Mouse (Mus musculus): Measurements from ENCODE around the gene Gm49325. TPM values are rescaled to one million over a fixed set of nuclear protein-coding genes. Genes with fewer than 3 reads are reported as not detected.

Gene Gm49325
- polyA plus RNA-seq, 1 experiment from 2014 or later: 13.1 TPM

DNA sequence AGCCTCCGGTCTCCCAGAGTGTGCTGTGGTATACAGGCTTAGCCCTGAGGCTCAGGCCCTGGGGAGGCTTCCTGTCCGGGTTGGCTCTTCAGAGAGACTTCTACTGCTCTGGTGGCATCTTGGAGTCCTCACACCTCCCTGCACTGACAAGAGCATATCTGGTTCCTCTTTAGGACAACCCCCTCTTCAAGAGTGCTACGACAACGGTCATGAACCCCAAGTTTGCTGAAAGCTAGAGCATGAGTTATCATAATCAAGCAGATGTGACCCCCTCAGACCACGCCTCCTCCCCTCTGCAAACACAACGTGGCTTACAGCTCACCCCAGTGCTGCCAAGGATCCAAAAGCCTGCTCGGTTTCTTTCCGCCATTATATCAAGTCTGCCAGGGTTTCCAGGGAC is 41.0 kb upstream of the Gm49325 start:
- no peak overlapping the region for H3K9ac ChIP-seq (ENCODE audit: low read depth, low read length)
- H3K27me3 ChIP-seq (ENCODE audit: insufficient read depth, low read length): no peaks in the 10 kb centered on the region
- ATAC-seq (replicated peaks; ENCODE audit: low FRiP score, low read depth) (no peak), DNase-seq (ENCODE audit: low spot score) (no peak)
- no peak overlapping the region for H3K27ac ChIP-seq
- no peak for TF ChIP-seq CTCF (IDR thresholded peaks at IDR 0.05; ENCODE audit: low read depth)
- H3K4me1 ChIP-seq (replicated peaks; ENCODE audit: insufficient read depth, low read length): no peaks in the 10 kb centered on the region
- WGBS: 80% methylated on average over 8 of the region's 8 CpGs
- H3K36me3 ChIP-seq (ENCODE audit: insufficient read depth, low read length): no peaks in the 10 kb centered on the region
- no peaks in the 10 kb centered on the region for H3K9me3 ChIP-seq (replicated peaks; ENCODE audit: low read length)
- no peak overlapping the region for H3K4me2 ChIP-seq (ENCODE audit: low read length)
- no peak overlapping the region for H3K4me3 ChIP-seq (replicated peaks; ENCODE audit: low read depth, low read length)

DNA sequence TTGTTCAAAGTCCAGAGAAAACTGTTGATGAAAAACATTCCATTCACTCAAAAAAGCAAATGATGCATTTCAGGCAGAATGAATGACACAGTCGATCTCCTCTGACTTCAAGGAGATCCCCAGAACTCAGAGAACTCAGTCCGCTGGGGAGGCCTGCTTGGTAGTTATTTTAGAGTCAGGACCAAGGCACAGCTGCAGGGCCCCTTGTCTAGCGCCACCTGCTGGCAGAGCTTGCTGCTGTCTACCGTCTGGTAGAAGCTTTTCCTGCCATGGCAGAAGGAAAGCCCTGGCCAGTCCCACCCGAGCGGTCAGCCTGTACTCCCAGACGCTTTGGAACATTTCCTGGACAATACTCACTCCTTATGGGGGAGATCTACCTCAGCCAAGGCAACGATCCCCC is 39.3 kb upstream of the Gm49325 start:
- no peaks in the 10 kb centered on the region for H3K36me3 ChIP-seq (ENCODE audit: insufficient read depth, low read length)
- H3K27ac ChIP-seq: no peak overlapping the region
- no peaks in the 10 kb centered on the region for H3K4me1 ChIP-seq (replicated peaks; ENCODE audit: insufficient read depth, low read length)
- H3K4me3 ChIP-seq (replicated peaks; ENCODE audit: low read depth, low read length): no peak overlapping the region
- no peaks in the 10 kb centered on the region for H3K27me3 ChIP-seq (ENCODE audit: insufficient read depth, low read length)
- no peak overlapping the region for H3K4me2 ChIP-seq (ENCODE audit: low read length)
- 29% methylated on average over 8 of the region's 8 CpGs for WGBS
- no peaks in the 10 kb centered on the region for H3K9me3 ChIP-seq (replicated peaks; ENCODE audit: low read length)
- DNase-seq (ENCODE audit: low spot score) (peak; percentile 82), ATAC-seq (replicated peaks; ENCODE audit: low FRiP score, low read depth) (peak; percentile 50)
- TF ChIP-seq CTCF (IDR thresholded peaks at IDR 0.05; ENCODE audit: low read depth): peak; percentile 83
- H3K9ac ChIP-seq (ENCODE audit: low read depth, low read length): no peak overlapping the region

DNA sequence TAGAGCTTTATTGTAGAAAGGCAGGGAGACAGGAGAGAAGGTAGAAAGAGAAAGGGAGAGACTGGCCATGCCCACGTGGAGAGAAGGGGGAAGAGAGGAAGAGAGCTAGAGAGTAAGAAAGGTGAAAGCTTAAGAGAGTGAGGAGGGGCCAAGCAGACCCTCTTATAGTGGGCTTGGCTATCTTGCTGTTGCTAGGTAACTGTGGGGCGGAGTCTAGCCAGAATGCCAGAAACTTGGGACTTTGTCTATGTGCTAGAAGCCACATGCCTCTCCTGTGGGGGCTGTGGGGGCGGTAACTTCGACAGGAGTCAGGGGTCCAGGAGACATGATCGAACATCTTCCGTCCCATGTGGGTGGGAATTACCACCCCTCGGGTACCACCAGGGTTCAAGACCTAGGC is 36.5 kb upstream of the Gm49325 start:
- H3K4me1 ChIP-seq (replicated peaks; ENCODE audit: insufficient read depth, low read length): no peaks in the 10 kb centered on the region
- no peak overlapping the region for H3K4me2 ChIP-seq (ENCODE audit: low read length)
- TF ChIP-seq CTCF (IDR thresholded peaks at IDR 0.05; ENCODE audit: low read depth): no peak
- no peak for ATAC-seq (replicated peaks; ENCODE audit: low FRiP score, low read depth)
- H3K36me3 ChIP-seq (ENCODE audit: insufficient read depth, low read length): no peaks in the 10 kb centered on the region
- H3K9me3 ChIP-seq (replicated peaks; ENCODE audit: low read length): no peaks in the 10 kb centered on the region
- H3K27me3 ChIP-seq (ENCODE audit: insufficient read depth, low read length): no peaks in the 10 kb centered on the region
- no peak overlapping the region for H3K9ac ChIP-seq (ENCODE audit: low read depth, low read length)
- DNase-seq (ENCODE audit: low spot score): no peak
- no peak overlapping the region for H3K4me3 ChIP-seq (replicated peaks; ENCODE audit: low read depth, low read length)
- peak overlapping the region; percentile 31; the same call in 1 of the 2 replicates for H3K27ac ChIP-seq
- 46% methylated on average over 7 of the region's 7 CpGs for WGBS

DNA sequence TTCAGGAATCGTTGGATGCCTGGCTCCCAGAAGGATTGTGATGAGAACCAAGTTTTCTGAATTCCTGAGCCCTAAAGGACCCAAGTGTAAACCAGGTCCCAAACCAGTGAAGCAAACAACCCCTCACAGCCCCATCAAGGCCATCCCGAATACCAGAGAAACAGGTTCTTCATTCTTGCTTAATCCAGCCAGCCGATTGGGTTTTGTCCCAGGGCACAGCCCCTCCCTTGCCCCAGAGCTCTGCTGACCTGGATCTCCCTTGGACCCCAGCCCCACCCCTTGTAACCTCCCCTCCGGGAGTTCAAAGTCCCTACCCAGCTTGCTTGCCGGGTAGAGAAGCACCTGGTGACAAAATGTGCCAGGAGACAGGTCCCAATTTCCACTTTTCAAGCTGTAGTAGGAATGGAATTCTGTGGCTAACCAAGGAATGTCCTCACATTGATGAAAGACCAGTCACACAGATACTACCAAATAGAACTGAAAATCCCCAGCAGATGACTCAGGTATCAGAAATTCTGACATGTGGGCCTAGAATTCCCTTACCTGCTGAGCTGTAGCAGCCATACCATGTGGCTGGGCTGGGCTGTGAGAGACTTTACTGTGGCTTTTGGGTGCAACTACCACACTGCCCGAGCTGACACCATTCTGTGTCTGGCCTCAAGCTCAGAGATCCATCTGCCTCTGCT is 35.9 kb upstream of the Gm49325 start:
- no peaks in the 10 kb centered on the region for H3K9me3 ChIP-seq (replicated peaks; ENCODE audit: low read length)
- H3K9ac ChIP-seq (ENCODE audit: low read depth, low read length): no peak overlapping the region
- WGBS: 48% methylated on average over 6 of the region's 6 CpGs
- peak; percentile 77 for ATAC-seq (replicated peaks; ENCODE audit: low FRiP score, low read depth)
- no peaks in the 10 kb centered on the region for H3K4me1 ChIP-seq (replicated peaks; ENCODE audit: insufficient read depth, low read length)
- no peak overlapping the region for H3K27ac ChIP-seq
- H3K4me2 ChIP-seq (ENCODE audit: low read length): no peak overlapping the region
- no peak overlapping the region for H3K4me3 ChIP-seq (replicated peaks; ENCODE audit: low read depth, low read length)
- no peak for DNase-seq (ENCODE audit: low spot score)
- TF ChIP-seq CTCF (IDR thresholded peaks at IDR 0.05; ENCODE audit: low read depth): no peak
- no peaks in the 10 kb centered on the region for H3K27me3 ChIP-seq (ENCODE audit: insufficient read depth, low read length)
- H3K36me3 ChIP-seq (ENCODE audit: insufficient read depth, low read length): no peaks in the 10 kb centered on the region

DNA sequence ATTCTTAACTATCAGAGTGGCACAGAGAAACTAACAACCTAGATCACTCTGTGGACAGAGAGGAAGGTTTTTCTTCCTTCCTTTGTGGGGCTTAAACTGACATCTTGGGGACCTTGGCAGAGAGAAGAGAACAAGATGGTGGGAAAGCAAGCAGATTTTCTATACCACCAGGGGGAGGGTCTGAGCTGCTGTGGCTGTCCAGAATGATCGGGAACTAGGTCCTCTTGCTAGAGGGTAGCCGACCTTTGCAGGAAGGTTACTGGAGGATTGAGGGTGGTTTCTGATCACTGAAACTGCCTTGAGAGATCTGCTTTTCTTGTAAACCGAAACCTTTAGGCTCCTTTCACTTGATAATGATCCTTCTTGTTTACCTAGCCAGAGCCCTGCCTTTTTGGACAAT is 33.8 kb upstream of the Gm49325 start:
- WGBS: 15% methylated on average over 3 of the region's 3 CpGs
- Histone ChIP-seq H3K9ac (ENCODE audit: low read depth, low read length) (no peak overlapping the region), H3K4me2 (ENCODE audit: low read length) (no peak overlapping the region), H3K27ac (no peak overlapping the region), H3K27me3 (ENCODE audit: insufficient read depth, low read length) (no peaks in the 10 kb centered on the region), H3K36me3 (ENCODE audit: insufficient read depth, low read length) (no peaks in the 10 kb centered on the region), H3K9me3 (replicated peaks; ENCODE audit: low read length) (no peaks in the 10 kb centered on the region), H3K4me3 (replicated peaks; ENCODE audit: low read depth, low read length) (no peak overlapping the region), H3K4me1 (replicated peaks; ENCODE audit: insufficient read depth, low read length) (no peaks in the 10 kb centered on the region)
- DNase-seq (ENCODE audit: low spot score) (peak; percentile 41), ATAC-seq (replicated peaks; ENCODE audit: low FRiP score, low read depth) (no peak)
- TF ChIP-seq CTCF (IDR thresholded peaks at IDR 0.05; ENCODE audit: low read depth): peak; percentile 68

DNA sequence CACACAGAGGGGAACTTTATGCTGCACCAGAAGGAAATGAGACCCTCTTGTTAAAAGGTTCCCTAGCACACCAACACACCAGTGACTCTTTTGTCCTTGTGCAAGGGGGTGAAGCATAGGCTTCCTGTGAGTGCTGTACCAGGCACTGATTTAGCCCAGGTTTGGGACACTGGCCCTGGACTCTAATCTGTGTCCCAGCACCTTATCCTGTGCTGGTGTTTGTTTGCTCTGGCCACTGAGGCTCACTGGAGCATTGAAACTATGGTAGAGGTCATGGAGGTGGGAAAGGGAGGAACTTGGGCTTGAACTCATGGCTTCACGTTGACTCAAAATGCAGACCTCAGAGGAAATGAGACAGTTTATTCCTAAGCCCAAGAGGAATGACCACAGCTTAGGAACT is 32.8 kb upstream of the Gm49325 start:
- Histone ChIP-seq H3K9me3 (replicated peaks; ENCODE audit: low read length) (no peaks in the 10 kb centered on the region), H3K9ac (ENCODE audit: low read depth, low read length) (no peak overlapping the region), H3K36me3 (ENCODE audit: insufficient read depth, low read length) (no peaks in the 10 kb centered on the region), H3K4me3 (replicated peaks; ENCODE audit: low read depth, low read length) (no peak overlapping the region), H3K27me3 (ENCODE audit: insufficient read depth, low read length) (no peaks in the 10 kb centered on the region), H3K27ac (no peak overlapping the region), H3K4me1 (replicated peaks; ENCODE audit: insufficient read depth, low read length) (no peaks in the 10 kb centered on the region), H3K4me2 (ENCODE audit: low read length) (no peak overlapping the region)
- no peak for ATAC-seq (replicated peaks; ENCODE audit: low FRiP score, low read depth)
- DNase-seq (ENCODE audit: low spot score): no peak
- 33% methylated on average over 1 of the region's 1 CpGs for WGBS
- no peak for TF ChIP-seq CTCF (IDR thresholded peaks at IDR 0.05; ENCODE audit: low read depth)

Data from kidney, postnatal 0 days (tissue).